Mouse (Mus musculus) adrenal gland, postnatal 36 days (tissue): ENCODE data around the gene Ldb3. TPM values are rescaled to one million over a fixed set of nuclear protein-coding genes. Genes with fewer than 3 reads are reported as not detected.

Experiments used
- total RNA-seq, 2 experiments: library from RNA; stranded (reverse); gene quantifications; 2 replicates each; pipeline ENCODE4 v1.2.3; 2021

The Ldb3 gene
- total RNA-seq, 2 experiments from 2014 or later, result 0.46 to 1.1 TPM

Other genes with a start within 250 kb of the Ldb3 start
- gene Fam25c, start 233.2 kb downstream of the Ldb3 start, total RNA-seq, result not detected
- gene Sncg, start 213.9 kb downstream of the Ldb3 start, total RNA-seq, result 10 to 100 TPM; 12.3 to 34.4 TPM
- gene Mmrn2, start 213.2 kb downstream of the Ldb3 start, total RNA-seq, result 10 to 100 TPM; 25.6 to 41.9 TPM
- 10 to 100 TPM; 58.6 to 74.3 TPM for gene Bmpr1a, start 85.3 kb downstream of the Ldb3 start, total RNA-seq
- gene 9230112D13Rik, start 65.9 kb downstream of the Ldb3 start, total RNA-seq, result not detected
- gene Opn4, start 11.5 kb upstream of the Ldb3 start, total RNA-seq, result not detected
- gene Wapl, start 85.2 kb upstream of the Ldb3 start, total RNA-seq, result 10 to 100 TPM; 81.7 to 88.7 TPM
- under 1 TPM; 0.17 to 0.30 TPM for gene Grid1, start 231.4 kb upstream of the Ldb3 start, total RNA-seq